Comparison of ENCODE assay signal across 13 mouse cellular contexts in genomic region chrX:11726524-11727231, GRCm38 (mm10).
DNase-seq lines count a peak whose midpoint lies in the region; ATAC-seq lines count a peak whose summit lies in the region.
"Had no signal": no experiment of that assay in that cellular context is flagged by ENCODE, and none has a peak within 500 bp of the region (broad histone marks: within the 10 kb centered on the region; RNA-seq: fewer than 3 reads in every experiment).

No protein-coding gene starts in this region.

- H3K4me2 ChIP-seq in kidney, embryonic 15.5 days, result no peak overlapping the region
- no peak overlapping the region for H3K4me2 ChIP-seq in neural tube, embryonic 12.5 days (replicated peaks)
- no peak overlapping the region for H3K4me2 ChIP-seq in forebrain, embryonic 16.5 days (ENCODE audit: low read length)
- H3K4me2 ChIP-seq: embryonic facial prominence, embryonic 12.5 days had no signal

- peaks cover 10% of the 10 kb centered on the region; the same call in 1 of the 2 replicates for H3K4me1 ChIP-seq in kidney, embryonic 15.5 days
- peaks cover 6% of the 10 kb centered on the region; the same call in 1 of the 2 replicates for H3K4me1 ChIP-seq in neural tube, embryonic 12.5 days
- no peaks in the 10 kb centered on the region for H3K4me1 ChIP-seq in forebrain, embryonic 16.5 days (replicated peaks; ENCODE audit: control insufficient read depth, insufficient read depth, low read length)
- H3K4me1 ChIP-seq: embryonic facial prominence, embryonic 12.5 days had no signal

- DNase-seq in kidney, adult 8-10 months, result no peak
- no peak for DNase-seq in neural tube, embryonic 10.5 days (ENCODE audit: extremely low spot score, low spot score)
- DNase-seq in embryo, embryonic 9.5 days (ENCODE audit: extremely low spot score), result peak; percentile 23
- no peak for DNase-seq in left cerebral cortex, adult 9 months (ENCODE audit: low spot score in 2 of 2)
- DNase-seq: cerebellum, postnatal 10 days; heart, adult 18-20 months; lung, adult 18-20 months; right cerebral cortex, postnatal 25 days had no signal

- H3K4me3 ChIP-seq in kidney, embryonic 15.5 days (replicated peaks), result no peak overlapping the region
- no peak overlapping the region for H3K4me3 ChIP-seq in neural tube, embryonic 12.5 days
- no peak overlapping the region for H3K4me3 ChIP-seq in forebrain, embryonic 16.5 days (replicated peaks; ENCODE audit: low read length)
- H3K4me3 ChIP-seq: embryonic facial prominence, embryonic 12.5 days had no signal

- no peaks in the 10 kb centered on the region for H3K9me3 ChIP-seq in kidney, embryonic 15.5 days (replicated peaks)
- H3K9me3 ChIP-seq in neural tube, embryonic 12.5 days, result no peaks in the 10 kb centered on the region
- no peaks in the 10 kb centered on the region for H3K9me3 ChIP-seq in forebrain, embryonic 16.5 days (ENCODE audit: control insufficient read depth, low read length)
- H3K9me3 ChIP-seq: embryonic facial prominence, embryonic 12.5 days had no signal

- ATAC-seq in kidney, embryonic 15.5 days (replicated peaks; ENCODE audit: low FRiP score), result peak; percentile 60; the same call in 1 of the 2 replicates
- peak; percentile 92 for ATAC-seq in neural tube, embryonic 12.5 days (ENCODE audit: low FRiP score, low read depth)
- no peak for ATAC-seq in forebrain, embryonic 16.5 days

- 28% methylated on average over 8 of the region's 8 CpGs for WGBS in kidney, embryonic 15.5 days
- 14% methylated on average over 8 of the region's 8 CpGs for WGBS in neural tube, embryonic 12.5 days
- 39% methylated on average over 8 of the region's 8 CpGs for WGBS in forebrain, embryonic 16.5 days

- H3K27ac ChIP-seq in kidney, embryonic 15.5 days, result 0 out of 2 replicates have a peak overlapping the region, but pooled peaks have one; percentile 18
- H3K27ac ChIP-seq in neural tube, embryonic 12.5 days, result no peak overlapping the region
- H3K27ac ChIP-seq in forebrain, embryonic 16.5 days (ENCODE audit: low read length), result no peak overlapping the region
- H3K27ac ChIP-seq: embryonic facial prominence, embryonic 12.5 days had no signal

- no peaks in the 10 kb centered on the region for H3K36me3 ChIP-seq in kidney, embryonic 15.5 days
- no peaks in the 10 kb centered on the region for H3K36me3 ChIP-seq in neural tube, embryonic 12.5 days
- H3K36me3 ChIP-seq in forebrain, embryonic 16.5 days (ENCODE audit: control insufficient read depth, insufficient read depth), result no peaks in the 10 kb centered on the region
- H3K36me3 ChIP-seq: embryonic facial prominence, embryonic 12.5 days had no signal

- no peak overlapping the region for H3K9ac ChIP-seq in kidney, embryonic 15.5 days
- no peak overlapping the region for H3K9ac ChIP-seq in neural tube, embryonic 12.5 days
- no peak overlapping the region for H3K9ac ChIP-seq in forebrain, embryonic 16.5 days (replicated peaks; ENCODE audit: low read depth, low read length)
- H3K9ac ChIP-seq: embryonic facial prominence, embryonic 12.5 days had no signal

- peaks cover 43% of the 10 kb centered on the region for H3K27me3 ChIP-seq in kidney, embryonic 15.5 days
- H3K27me3 ChIP-seq in neural tube, embryonic 12.5 days (replicated peaks), result no peaks in the 10 kb centered on the region
- H3K27me3 ChIP-seq in forebrain, embryonic 16.5 days (replicated peaks; ENCODE audit: control insufficient read depth, insufficient read depth, low read length), result no peaks in the 10 kb centered on the region
- H3K27me3 ChIP-seq: CH12.LX had no signal
